Mouse (Mus musculus) spleen, postnatal 10 days (tissue): ENCODE results near the gene Zfc3h1.
A peak's percentile ranks its signal among the peaks of the same experiment; 100 is the strongest.

ENCODE experiments used
- DNase-seq, 2 experiments: peaks; one replicate each; pipeline ENCODE4 v3.0.0; 2021 to 2022; ENCODE audit warnings: low spot score in 2 of 2

The Zfc3h1 gene

GRCm38 (mm10) chr10:115476506-115476905 is 91.7 kb downstream of the Zfc3h1 start:
- DNase-seq: peak in 1 of 2 experiments; percentile 45

DNA sequence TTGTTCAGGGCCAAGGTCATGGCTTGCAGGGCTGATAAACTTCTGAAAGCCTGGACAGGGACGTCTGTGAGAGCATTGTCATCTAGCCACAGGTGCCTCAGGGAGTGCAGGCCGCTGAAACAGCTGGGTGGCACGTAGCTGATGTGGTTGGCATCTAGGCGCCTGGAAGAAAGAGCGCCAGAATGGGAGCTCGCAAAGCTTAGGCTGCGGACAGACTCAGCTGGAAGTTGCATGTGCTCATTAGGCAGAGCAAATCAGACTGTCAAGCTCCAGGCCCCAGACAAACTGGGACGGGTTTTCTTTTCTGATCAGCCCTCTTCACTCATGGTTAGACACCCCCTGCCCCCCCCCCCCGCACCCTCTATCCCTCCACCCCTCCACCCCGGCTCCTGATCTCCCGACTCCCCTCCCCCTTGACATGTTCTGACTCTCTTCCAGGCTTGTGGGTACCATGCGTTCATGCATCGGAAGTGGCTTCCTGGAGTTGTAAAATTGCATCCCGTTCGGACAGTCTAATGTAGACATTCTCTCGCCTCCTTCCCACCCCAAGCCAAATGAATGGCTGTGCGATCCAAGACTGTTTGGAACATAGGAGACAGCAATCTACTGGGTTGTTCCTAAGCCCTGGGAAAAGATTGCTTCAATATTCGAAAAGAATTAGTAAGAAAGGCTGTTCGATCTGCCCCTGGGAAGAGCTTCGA is 93.8 kb downstream of the Zfc3h1 start:
- DNase-seq: peak in 1 of 2 experiments; percentile 13
